Mouse (Mus musculus) left cerebral cortex, postnatal 36 days (tissue): Measurements from ENCODE around the gene Hibadh. TPM values are rescaled to one million over a fixed set of nuclear protein-coding genes. Genes with fewer than 3 reads are reported as not detected.
A peak's percentile ranks its signal among the peaks of the same experiment; 100 is the strongest.

Source experiments
- DNase-seq, 2 experiments: peaks; one replicate each; pipeline ENCODE4 v3.0.0; 2021 to 2022; ENCODE audit warnings: low spot score in 2 of 2, mixed read lengths in 1 of 2
- intact Hi-C: fragments of 180-260 bp; cut with DNase I; formaldehyde crosslinking; loops from one replicate; pipeline ENCODE4 v1.15.1; 2025
- total RNA-seq, 2 experiments: library from RNA; stranded (reverse); gene quantifications; 2 replicates each; pipeline ENCODE4 v1.2.3; 2021

Gene Hibadh
- total RNA-seq, 2 experiments from 2014 or later: 45.2 to 47.2 TPM

- intact Hi-C loops: no loop called here
- no peak for DNase-seq
Observed at GRCm38 (mm10) chr6:52508789-52509188, 131.4 kb downstream of the Hibadh start.

GRCm38 (mm10) chr6:52507946-52508345 is 132.2 kb downstream of the Hibadh start:
- DNase-seq: no peak
- intact Hi-C loops: no loop called here

- intact Hi-C loops: no loop called here
- DNase-seq: no peak
Observed at GRCm38 (mm10) chr6:52507171-52507570, 133.0 kb downstream of the Hibadh start.

DNA sequence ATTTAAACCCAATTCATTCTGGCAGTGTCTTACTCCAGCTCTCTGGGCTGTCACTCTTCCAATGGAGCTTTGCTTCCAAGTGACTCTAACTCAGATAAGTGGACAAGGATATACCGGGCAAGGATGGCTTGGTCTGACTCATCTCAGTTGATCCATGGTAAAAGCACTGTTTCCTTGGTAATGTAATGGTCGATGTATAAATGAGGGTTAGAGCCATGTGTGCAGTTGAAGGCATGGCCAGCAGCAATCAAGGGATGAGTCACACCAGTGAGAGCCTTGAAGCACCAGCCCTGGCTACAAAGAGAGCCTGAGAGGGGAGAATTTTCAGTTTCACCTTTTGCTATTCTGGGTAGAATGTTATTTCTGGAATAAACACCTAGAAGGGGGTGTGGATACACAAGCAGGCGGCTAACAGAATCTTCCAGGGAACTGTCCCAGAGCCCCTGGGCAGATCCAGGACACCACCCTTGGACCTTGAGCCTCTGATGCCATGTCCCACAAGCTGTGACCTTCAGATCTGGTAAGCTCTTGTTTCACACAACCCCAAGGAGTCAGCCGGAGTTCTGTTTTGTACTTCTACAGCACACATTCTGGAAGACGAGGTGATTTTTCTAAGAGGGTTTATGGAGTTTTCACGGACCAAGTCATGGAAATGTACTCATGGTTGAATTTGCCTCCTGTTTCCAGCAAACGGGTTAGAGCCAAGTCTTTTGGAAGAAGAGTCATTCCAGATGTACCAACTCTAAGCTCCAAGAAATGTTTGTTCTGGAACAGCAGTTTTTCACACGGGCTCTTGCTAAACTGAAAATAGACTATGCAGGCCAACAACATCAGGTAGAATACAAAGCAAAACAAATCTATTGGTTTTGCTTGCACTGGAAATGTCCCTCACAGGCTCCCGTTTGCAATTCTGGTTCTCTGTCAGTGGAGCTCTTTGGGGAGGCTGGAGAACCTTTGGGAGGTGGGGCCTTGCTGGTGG is 134.1 kb downstream of the Hibadh start:
- intact Hi-C loops: no loop called here
- DNase-seq: no peak

- DNase-seq: peak in 1 of 2 experiments; percentile 5
- intact Hi-C loops: no loop called here
Observed at GRCm38 (mm10) chr6:52504676-52505460, 135.3 kb downstream of the Hibadh start.

- no peak for DNase-seq
- intact Hi-C loops: no loop called here
Observed at GRCm38 (mm10) chr6:52502986-52503385, 137.2 kb downstream of the Hibadh start.

- intact Hi-C loops: no loop called here
- DNase-seq: no peak
Observed at GRCm38 (mm10) chr6:52501479-52501878, 138.7 kb downstream of the Hibadh start.

Other genes starting within 250 kb of the Hibadh start
- gene Tax1bp1, start 73.3 kb upstream of the Hibadh start, total RNA-seq: 100 to 1,000 TPM; 125 TPM